ENCODE assay signal across 17 mouse cellular contexts in genomic region chr4:24789331-24789730, GRCm38 (mm10).
A peak's percentile ranks its signal among the peaks of the same experiment; 100 is the strongest.
DNase-seq lines count a peak whose midpoint lies in the region; ATAC-seq and TF ChIP-seq lines count a peak whose summit lies in the region.
"Had no signal": no experiment of that assay in that cellular context is flagged by ENCODE, and none has a peak within 500 bp of the region (broad histone marks: within the 10 kb centered on the region; RNA-seq: fewer than 3 reads in every experiment).

No protein-coding gene starts in this region.

- WGBS in heart, embryonic 13.5 days: 48% methylated on average over 1 of the region's 1 CpGs
- 42% methylated on average over 1 of the region's 1 CpGs for WGBS in heart, postnatal 0 days
- 79% methylated on average over 1 of the region's 1 CpGs for WGBS in liver, adult 2 months
- WGBS in liver, embryonic 12.5 days (ENCODE audit: insufficient replicate concordance): 70% methylated on average over 1 of the region's 1 CpGs

- TF ChIP-seq EP300 in heart, postnatal 0 days (IDR thresholded peaks at IDR 0.05; ENCODE audit: low read depth): no peak

- no peak for ATAC-seq in heart, embryonic 13.5 days (ENCODE audit: extremely low read depth, insufficient number of reproducible peaks, low FRiP score, low TSS enrichment)
- no peak for ATAC-seq in heart, postnatal 0 days (ENCODE audit: insufficient read depth, low read depth)
- no peak for ATAC-seq in liver, embryonic 12.5 days
- ATAC-seq: forebrain, embryonic 13.5 days; forebrain, postnatal 0 days; hindbrain, postnatal 0 days had no signal

- H3K79me2 ChIP-seq in liver, adult 2 months (ENCODE audit: control insufficient read depth, insufficient read depth, low read length): no peaks in the 10 kb centered on the region

- TF ChIP-seq POLR2A in liver, adult 2 months (IDR thresholded peaks at IDR 0.05; ENCODE audit: extremely low read depth, insufficient read depth, low read length): no peak

- H3K4me2 ChIP-seq in heart, embryonic 13.5 days: peak overlapping the region; percentile 27
- H3K4me2 ChIP-seq in heart, postnatal 0 days (ENCODE audit: low read depth, low read length): no peak overlapping the region
- H3K4me2 ChIP-seq in liver, embryonic 12.5 days: no peak overlapping the region
- H3K4me2 ChIP-seq: forebrain, embryonic 13.5 days; hindbrain, embryonic 13.5 days had no signal

- H3K27ac ChIP-seq in heart, embryonic 13.5 days (replicated peaks): peak overlapping the region; percentile 45
- peak overlapping the region; percentile 25; the same call in 1 of the 2 replicates for H3K27ac ChIP-seq in heart, postnatal 0 days (ENCODE audit: low read depth)
- no peak overlapping the region for H3K27ac ChIP-seq in liver, adult 2 months (replicated peaks; ENCODE audit: insufficient read depth, low read depth, low read length)
- no peak overlapping the region for H3K27ac ChIP-seq in liver, embryonic 12.5 days
- H3K27ac ChIP-seq: embryonic facial prominence, embryonic 10.5 days; forebrain, embryonic 13.5 days; heart, adult 2 months; hindbrain, embryonic 13.5 days; hindbrain, postnatal 0 days had no signal

- peaks cover 13% of the 10 kb centered on the region for H3K4me1 ChIP-seq in heart, embryonic 13.5 days
- peaks cover 4% of the 10 kb centered on the region for H3K4me1 ChIP-seq in heart, postnatal 0 days (ENCODE audit: control insufficient read depth, insufficient read depth)
- H3K4me1 ChIP-seq in liver, adult 2 months (ENCODE audit: control insufficient read depth, insufficient read depth, low read length): no peaks in the 10 kb centered on the region
- H3K4me1 ChIP-seq in liver, embryonic 12.5 days: no peaks in the 10 kb centered on the region

- no peak for TF ChIP-seq CTCF in heart, postnatal 0 days (IDR thresholded peaks at IDR 0.05; ENCODE audit: low read depth)
- TF ChIP-seq CTCF in liver, adult 2 months (IDR thresholded peaks at IDR 0.05; ENCODE audit: low read depth, low read length): no peak

- H3K9ac ChIP-seq in heart, embryonic 13.5 days: no peak overlapping the region
- no peak overlapping the region for H3K9ac ChIP-seq in heart, postnatal 0 days (replicated peaks; ENCODE audit: low read depth, low read length)
- no peak overlapping the region for H3K9ac ChIP-seq in liver, adult 2 months (ENCODE audit: low read depth, low read length)
- no peak overlapping the region for H3K9ac ChIP-seq in liver, embryonic 12.5 days
- H3K9ac ChIP-seq: forebrain, embryonic 13.5 days; forebrain, postnatal 0 days; hindbrain, embryonic 13.5 days had no signal

- no peaks in the 10 kb centered on the region for H3K9me3 ChIP-seq in heart, embryonic 13.5 days
- H3K9me3 ChIP-seq in heart, postnatal 0 days (replicated peaks; ENCODE audit: control insufficient read depth, low read length): no peaks in the 10 kb centered on the region
- no peaks in the 10 kb centered on the region for H3K9me3 ChIP-seq in liver, embryonic 12.5 days (replicated peaks)
- H3K9me3 ChIP-seq: embryonic facial prominence, embryonic 10.5 days; forebrain, embryonic 13.5 days; hindbrain, embryonic 13.5 days had no signal

- H3K36me3 ChIP-seq in heart, embryonic 13.5 days: no peaks in the 10 kb centered on the region
- no peaks in the 10 kb centered on the region for H3K36me3 ChIP-seq in heart, postnatal 0 days (replicated peaks; ENCODE audit: control insufficient read depth, insufficient read depth, low read length)
- H3K36me3 ChIP-seq in liver, adult 2 months (ENCODE audit: control insufficient read depth, insufficient read depth, low read length): no peaks in the 10 kb centered on the region
- no peaks in the 10 kb centered on the region for H3K36me3 ChIP-seq in liver, embryonic 12.5 days
- H3K36me3 ChIP-seq: embryonic facial prominence, embryonic 10.5 days; hindbrain, embryonic 13.5 days had no signal

- no peak for DNase-seq in heart, adult 18-20 months
- DNase-seq in heart, postnatal 0 days (ENCODE audit: low spot score): no peak
- no peak for DNase-seq in heart, adult 8-10 months (ENCODE audit: low spot score)
- DNase-seq in liver, adult 2 months (ENCODE audit: extremely low read depth, low read depth, low spot score): peak; percentile 7
- DNase-seq: adrenal gland, adult 8-10 months; adrenal gland, postnatal 36 days; cerebellum, adult 2 months; cerebellum, postnatal 10 days; forebrain, postnatal 0 days; gastrocnemius, postnatal 36 days; heart, adult 2 months had no signal

- no peak overlapping the region for H3K4me3 ChIP-seq in heart, embryonic 13.5 days
- no peak overlapping the region for H3K4me3 ChIP-seq in heart, postnatal 0 days (ENCODE audit: low read depth, low read length)
- no peak overlapping the region for H3K4me3 ChIP-seq in liver, adult 2 months (ENCODE audit: insufficient read depth, low read depth, low read length)
- no peak overlapping the region for H3K4me3 ChIP-seq in liver, embryonic 12.5 days
- H3K4me3 ChIP-seq: embryonic facial prominence, embryonic 10.5 days; forebrain, embryonic 13.5 days; heart, adult 2 months; hindbrain, embryonic 13.5 days had no signal

- H3K27me3 ChIP-seq in heart, embryonic 13.5 days (replicated peaks): no peaks in the 10 kb centered on the region
- H3K27me3 ChIP-seq in heart, postnatal 0 days (ENCODE audit: control insufficient read depth, insufficient read depth, low read length): no peaks in the 10 kb centered on the region
- no peaks in the 10 kb centered on the region for H3K27me3 ChIP-seq in liver, adult 2 months (ENCODE audit: control insufficient read depth, insufficient read depth, low read length)
- H3K27me3 ChIP-seq in liver, embryonic 12.5 days (replicated peaks): no peaks in the 10 kb centered on the region
- H3K27me3 ChIP-seq: forebrain, embryonic 13.5 days; hindbrain, embryonic 13.5 days had no signal

Comparison
In these comparisons a context has a peak if more than half of its experiments do, and no peak if none do; other contexts are left out.
1. H3K27ac ChIP-seq: peak in heart, embryonic 13.5 days (single experiment) and heart, postnatal 0 days (single experiment); none in liver, adult 2 months (single experiment) and liver, embryonic 12.5 days (single experiment).